Mouse (Mus musculus): ENCODE data around the gene Cep63. TPM values are rescaled to one million over a fixed set of nuclear protein-coding genes. Genes with fewer than 3 reads are reported as not detected.

The Cep63 gene
- polyA plus RNA-seq, 1 experiment from 2014 or later = 15.5 TPM

DNA sequence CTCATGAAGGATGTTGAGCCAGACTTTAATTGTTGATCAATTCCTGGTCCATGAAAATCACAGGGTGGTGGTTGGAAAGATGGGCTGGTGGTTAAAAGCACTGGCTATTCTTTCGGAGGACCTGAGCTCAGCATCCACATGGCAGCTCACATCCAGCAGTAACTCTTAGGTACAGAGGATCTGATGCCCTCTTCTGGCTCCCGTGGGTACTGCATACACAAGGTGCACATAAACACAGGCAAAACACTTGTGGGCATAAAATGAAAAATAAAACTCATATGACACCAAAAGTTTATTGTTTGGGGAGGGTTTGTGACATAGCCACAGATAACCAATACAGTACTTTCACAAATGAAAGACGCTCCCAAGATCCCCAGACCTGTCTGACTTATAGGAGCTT is 67.9 kb downstream of the Cep63 start:
- TF ChIP-seq CTCF (IDR thresholded peaks at IDR 0.05; ENCODE audit: low read depth) = 0 out of 2 replicates have a peak, but pooled peaks have one; percentile 5
- TF ChIP-seq EP300 (IDR thresholded peaks at IDR 0.05; ENCODE audit: low read depth) = no peak
- H3K4me2 ChIP-seq (ENCODE audit: low read depth, low read length) = no peak overlapping the region
- DNase-seq (no peak), ATAC-seq (no peak)
- WGBS (ENCODE audit: insufficient replicate concordance) = 80% methylated on average over 3 of the region's 3 CpGs
- H3K27ac ChIP-seq (ENCODE audit: low read depth) = no peak overlapping the region
- no peak overlapping the region for H3K9ac ChIP-seq (replicated peaks)
- no peaks in the 10 kb centered on the region for H3K36me3 ChIP-seq (replicated peaks; ENCODE audit: insufficient read depth, low read length)
- H3K9me3 ChIP-seq (ENCODE audit: low read length) = peaks cover 7% of the 10 kb centered on the region
- H3K4me1 ChIP-seq (ENCODE audit: insufficient read depth) = no peaks in the 10 kb centered on the region
- H3K27me3 ChIP-seq (ENCODE audit: insufficient read depth, low read length) = no peaks in the 10 kb centered on the region
- no peak overlapping the region for H3K4me3 ChIP-seq (ENCODE audit: low read depth, low read length)

DNA sequence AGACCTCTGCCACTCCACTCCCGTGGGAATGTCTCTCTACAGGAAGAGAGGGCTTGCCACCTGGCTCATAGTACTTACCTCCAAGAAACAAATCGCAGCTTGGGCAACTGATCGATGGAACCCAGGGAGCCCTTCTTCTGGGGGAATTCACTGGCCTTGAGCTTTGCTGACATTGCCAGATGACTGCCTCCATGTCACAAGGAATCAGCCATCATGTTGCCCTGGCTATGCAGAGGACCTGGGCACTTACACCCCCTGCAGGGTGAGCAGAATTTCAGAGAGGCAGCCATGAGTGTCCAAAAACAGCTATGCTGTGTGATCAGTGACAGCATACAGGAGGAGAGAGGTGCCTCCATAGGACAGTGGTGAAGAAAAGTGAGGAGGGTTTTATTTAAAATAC is 72.6 kb downstream of the Cep63 start:
- no peaks in the 10 kb centered on the region for H3K4me1 ChIP-seq (ENCODE audit: insufficient read depth)
- 0 out of 2 replicates have a peak, but pooled peaks cover 4% of the 10 kb centered on the region for H3K27me3 ChIP-seq (ENCODE audit: insufficient read depth, low read length)
- no peaks in the 10 kb centered on the region for H3K36me3 ChIP-seq (replicated peaks; ENCODE audit: insufficient read depth, low read length)
- no peak for ATAC-seq
- 75% methylated on average over 3 of the region's 3 CpGs for WGBS (ENCODE audit: insufficient replicate concordance)
- H3K9me3 ChIP-seq (ENCODE audit: low read length) = peaks cover 6% of the 10 kb centered on the region
- no peak overlapping the region for H3K4me3 ChIP-seq (ENCODE audit: low read depth, low read length)
- H3K27ac ChIP-seq (ENCODE audit: low read depth) = no peak overlapping the region
- H3K4me2 ChIP-seq (ENCODE audit: low read depth, low read length) = no peak overlapping the region
- H3K9ac ChIP-seq (replicated peaks) = no peak overlapping the region
- TF ChIP-seq CTCF (IDR thresholded peaks at IDR 0.05; ENCODE audit: low read depth) = no peak
- no peak for TF ChIP-seq EP300 (IDR thresholded peaks at IDR 0.05; ENCODE audit: low read depth)
- DNase-seq = no peak

DNA sequence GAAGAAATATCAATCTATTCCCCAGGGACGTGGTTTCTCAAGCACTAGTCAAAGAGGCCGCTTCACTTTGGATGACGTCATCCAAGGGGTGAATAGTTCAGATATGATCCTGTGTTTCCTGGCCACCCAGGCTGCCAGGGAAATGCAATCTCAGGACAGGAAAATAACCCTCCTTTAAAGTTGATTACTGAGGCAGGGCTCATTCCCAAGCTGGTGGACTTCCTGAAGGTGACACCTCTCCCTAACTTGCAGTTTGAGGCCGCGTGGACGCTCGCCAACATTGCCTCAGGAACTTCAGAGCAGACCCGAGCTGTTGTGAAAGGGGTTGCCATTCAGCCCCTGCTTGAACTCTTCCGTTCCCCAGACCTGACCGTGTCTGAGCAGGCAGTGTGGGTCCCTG is 74.6 kb downstream of the Cep63 start:
- DNase-seq (no peak), ATAC-seq (no peak)
- 44% methylated on average over 10 of the region's 10 CpGs for WGBS (ENCODE audit: insufficient replicate concordance)

DNA sequence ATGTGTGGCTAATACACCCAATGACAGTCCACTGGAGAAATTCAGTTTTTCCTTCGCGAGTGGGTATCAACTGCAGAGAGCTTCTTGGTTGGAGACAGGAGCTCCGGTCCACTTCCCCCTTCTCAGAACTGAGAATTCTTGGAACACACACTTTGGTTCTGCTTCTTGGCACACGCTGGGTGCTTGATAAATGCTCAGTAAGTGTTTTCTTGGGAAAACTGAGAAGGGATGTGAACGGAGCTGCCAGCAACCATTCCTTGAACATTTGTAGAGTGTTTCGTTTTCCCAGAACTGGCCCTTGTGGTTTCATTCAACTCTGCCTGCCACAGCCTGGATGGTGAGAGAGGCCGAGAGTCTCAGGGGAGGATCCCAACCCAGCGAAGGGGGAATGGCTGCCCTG is 77.1 kb downstream of the Cep63 start:
- DNase-seq (no peak), ATAC-seq (no peak)
- Histone ChIP-seq H3K27ac (ENCODE audit: low read depth) (no peak overlapping the region), H3K9me3 (ENCODE audit: low read length) (no peaks in the 10 kb centered on the region), H3K4me2 (ENCODE audit: low read depth, low read length) (no peak overlapping the region), H3K4me3 (ENCODE audit: low read depth, low read length) (no peak overlapping the region), H3K27me3 (ENCODE audit: insufficient read depth, low read length) (peaks cover 29% of the 10 kb centered on the region), H3K4me1 (ENCODE audit: insufficient read depth) (peaks cover 3% of the 10 kb centered on the region; the same call in 1 of the 2 replicates), H3K9ac (replicated peaks) (no peak overlapping the region), H3K36me3 (replicated peaks; ENCODE audit: insufficient read depth, low read length) (no peaks in the 10 kb centered on the region)
- 43% methylated on average over 8 of the region's 8 CpGs for WGBS (ENCODE audit: insufficient replicate concordance)
- TF ChIP-seq CTCF (IDR thresholded peaks at IDR 0.05; ENCODE audit: low read depth) (no peak), EP300 (IDR thresholded peaks at IDR 0.05; ENCODE audit: low read depth) (no peak)

More for the DNA sequence above, 74.6 kb downstream of the Cep63 start:
- no peaks in the 10 kb centered on the region for H3K9me3 ChIP-seq (ENCODE audit: low read length)
- peaks cover 9% of the 10 kb centered on the region; the same call in 1 of the 2 replicates for H3K27me3 ChIP-seq (ENCODE audit: insufficient read depth, low read length)
- H3K36me3 ChIP-seq (replicated peaks; ENCODE audit: insufficient read depth, low read length) = no peaks in the 10 kb centered on the region
- H3K9ac ChIP-seq (replicated peaks) = no peak overlapping the region
- no peak for TF ChIP-seq EP300 (IDR thresholded peaks at IDR 0.05; ENCODE audit: low read depth)
- no peak for TF ChIP-seq CTCF (IDR thresholded peaks at IDR 0.05; ENCODE audit: low read depth)
- H3K4me3 ChIP-seq (ENCODE audit: low read depth, low read length) = no peak overlapping the region
- H3K4me2 ChIP-seq (ENCODE audit: low read depth, low read length) = no peak overlapping the region
- no peaks in the 10 kb centered on the region for H3K4me1 ChIP-seq (ENCODE audit: insufficient read depth)
- no peak overlapping the region for H3K27ac ChIP-seq (ENCODE audit: low read depth)

DNA sequence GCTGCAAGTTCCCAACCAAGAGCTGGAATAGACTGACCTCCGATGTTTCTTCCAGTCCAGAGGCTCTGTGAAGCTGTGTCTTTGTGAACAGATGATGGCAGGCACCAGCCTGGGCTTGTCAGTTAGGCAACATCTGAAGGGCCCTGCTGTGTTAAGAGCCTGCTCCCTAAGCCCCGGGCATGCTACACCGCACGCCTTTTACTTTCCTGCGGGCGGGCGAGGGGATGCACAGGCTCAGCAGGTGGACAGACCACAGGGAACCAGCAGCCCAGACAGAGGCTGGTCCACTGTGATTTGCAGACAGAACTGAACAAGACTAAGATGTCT is 79.3 kb downstream of the Cep63 start:
- 62% methylated on average over 7 of the region's 7 CpGs for WGBS (ENCODE audit: insufficient replicate concordance)
- H3K27me3 ChIP-seq (ENCODE audit: insufficient read depth, low read length) = peaks cover 39% of the 10 kb centered on the region
- peaks cover 3% of the 10 kb centered on the region; the same call in 1 of the 2 replicates for H3K4me1 ChIP-seq (ENCODE audit: insufficient read depth)
- ATAC-seq = no peak
- no peak for TF ChIP-seq EP300 (IDR thresholded peaks at IDR 0.05; ENCODE audit: low read depth)
- no peak for TF ChIP-seq CTCF (IDR thresholded peaks at IDR 0.05; ENCODE audit: low read depth)
- no peak overlapping the region for H3K27ac ChIP-seq (ENCODE audit: low read depth)
- no peaks in the 10 kb centered on the region for H3K36me3 ChIP-seq (replicated peaks; ENCODE audit: insufficient read depth, low read length)
- H3K9me3 ChIP-seq (ENCODE audit: low read length) = no peaks in the 10 kb centered on the region
- no peak overlapping the region for H3K4me2 ChIP-seq (ENCODE audit: low read depth, low read length)
- H3K9ac ChIP-seq (replicated peaks) = no peak overlapping the region
- no peak for DNase-seq
- no peak overlapping the region for H3K4me3 ChIP-seq (ENCODE audit: low read depth, low read length)

DNA sequence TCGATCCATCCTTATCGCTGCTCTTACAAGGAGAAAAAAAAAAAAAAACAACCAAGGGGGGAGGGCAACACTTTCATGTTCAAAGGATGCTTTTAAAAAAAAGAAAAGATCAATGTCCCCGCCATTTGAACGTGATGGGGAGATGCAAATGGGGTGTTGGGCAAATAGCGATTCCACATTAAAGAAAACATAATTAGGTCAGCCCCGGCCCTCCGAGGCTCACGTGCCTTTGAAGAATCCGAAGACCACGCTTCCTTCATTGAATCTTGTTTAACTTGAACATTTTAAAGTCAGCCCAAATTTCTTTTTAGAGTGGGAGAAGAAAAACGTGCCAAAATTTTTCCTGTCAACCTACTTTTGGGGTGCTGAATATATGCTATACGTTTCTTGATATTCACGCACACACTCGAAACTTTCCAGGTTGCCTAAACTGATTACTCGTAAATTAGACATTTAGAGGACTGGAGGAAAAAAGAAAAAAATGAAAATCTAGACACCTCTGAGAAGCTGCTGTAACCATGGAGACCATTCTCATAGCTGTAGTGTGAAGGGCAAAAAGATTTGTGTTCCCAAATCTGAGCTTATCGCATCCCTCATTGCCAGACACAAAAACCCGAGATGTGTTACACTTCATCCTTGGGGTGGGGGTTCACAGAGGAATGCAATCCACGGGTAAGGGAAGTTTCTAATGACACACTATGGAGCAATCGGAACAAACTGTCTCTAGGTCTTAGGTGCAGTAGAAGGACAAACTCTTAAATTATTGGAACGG is 79.9 kb downstream of the Cep63 start:
- no peak overlapping the region for H3K4me3 ChIP-seq (ENCODE audit: low read depth, low read length)
- H3K9me3 ChIP-seq (ENCODE audit: low read length) = no peaks in the 10 kb centered on the region
- H3K27ac ChIP-seq (ENCODE audit: low read depth) = no peak overlapping the region
- no peak for ATAC-seq
- peaks cover 3% of the 10 kb centered on the region; the same call in 1 of the 2 replicates for H3K4me1 ChIP-seq (ENCODE audit: insufficient read depth)
- DNase-seq = no peak
- TF ChIP-seq EP300 (IDR thresholded peaks at IDR 0.05; ENCODE audit: low read depth) = no peak
- TF ChIP-seq CTCF (IDR thresholded peaks at IDR 0.05; ENCODE audit: low read depth) = no peak
- WGBS (ENCODE audit: insufficient replicate concordance) = 65% methylated on average over 20 of the region's 20 CpGs
- H3K9ac ChIP-seq (replicated peaks) = no peak overlapping the region
- peaks cover 39% of the 10 kb centered on the region for H3K27me3 ChIP-seq (ENCODE audit: insufficient read depth, low read length)
- H3K4me2 ChIP-seq (ENCODE audit: low read depth, low read length) = no peak overlapping the region
- no peaks in the 10 kb centered on the region for H3K36me3 ChIP-seq (replicated peaks; ENCODE audit: insufficient read depth, low read length)

All from liver, postnatal 0 days (tissue).